Mouse (Mus musculus) heart, adult 2 months (tissue): ENCODE measurements around the gene Srsf10. TPM values are rescaled to one million over a fixed set of nuclear protein-coding genes. Genes with fewer than 3 reads are reported as not detected.

ENCODE experiments used
- DNase-seq, 2 experiments: peaks; one replicate each; pipeline ENCODE4 v3.0.0; 2021
- H3K27ac ChIP-seq: fragments of 200-600 bp; 2 replicates; pipeline ENCODE4 v1.8.1; 2022
- H3K27me3 ChIP-seq: fragments of 200-500 bp; 2 replicates; pipeline ENCODE4 v1.6.1; 2012; ENCODE audit warnings: mild to moderate bottlenecking, low read length, inconsistent platforms, mixed read lengths; ENCODE audit not compliant: control insufficient read depth, insufficient read depth
- H3K36me3 ChIP-seq: fragments of 200-500 bp; 2 replicates; pipeline ENCODE4 v1.6.1; 2012; ENCODE audit warnings: low read length, inconsistent platforms; ENCODE audit not compliant: control insufficient read depth, insufficient read depth
- H3K4me1 ChIP-seq: fragments of 200-500 bp; 2 replicates; pipeline ENCODE4 v1.6.1; 2011; ENCODE audit warnings: low read length; ENCODE audit not compliant: control insufficient read depth, insufficient read depth
- H3K4me3 ChIP-seq: fragments of 200-600 bp; 2 replicates; pipeline ENCODE4 v1.8.1; 2022
- H3K79me2 ChIP-seq: fragments of 200-500 bp; replicated peaks from 2 replicates; pipeline ENCODE4 v1.6.1; 2012; ENCODE audit warnings: mild to moderate bottlenecking, inconsistent platforms, low read length, moderate library complexity, mixed read lengths; ENCODE audit not compliant: control insufficient read depth, insufficient read depth
- H3K9ac ChIP-seq: fragments of 200-500 bp; 2 replicates; pipeline ENCODE4 v1.6.1; 2012; ENCODE audit warnings: low read depth, mild to moderate bottlenecking, control low read depth, inconsistent platforms, low read length, mixed read lengths
- CTCF ChIP-seq: fragments of 200-600 bp; IDR thresholded peaks from 2 replicates; pipeline ENCODE4 v1.8.1; 2022; ENCODE audit warnings: antibody characterized with exemption, mild to moderate bottlenecking, moderate library complexity
- EP300 ChIP-seq: fragments of 200-500 bp; IDR thresholded peaks from 2 replicates; pipeline ENCODE4 v1.6.1; 2011; ENCODE audit warnings: low read depth, low read length, control low read depth; ENCODE audit not compliant: insufficient read depth
- POLR2A ChIP-seq: fragments of 200-500 bp; IDR thresholded peaks from 2 replicates; pipeline ENCODE4 v1.6.1; 2011; ENCODE audit warnings: mild to moderate bottlenecking, low read depth, low read length, control low read depth; ENCODE audit not compliant: insufficient read depth
- WGBS: fragments of 180-500 bp; shearing (Covaris S2); methylation state at CpG from one replicate; pipeline ENCODE4 v1.1.7; 2018; 5-methylcytosine and 5-hydroxymethylcytosine counted together
- intact Hi-C: fragments of 180-260 bp; cut with DNase I; formaldehyde crosslinking; loops from one replicate; pipeline ENCODE4 v1.15.1; 2025
- polyA plus RNA-seq: library from polyadenylated mRNA; depleted of rRNA; stranded (reverse); fragments of >200 nt; gene quantifications from 2 replicates; pipeline ENCODE4 v1.2.3, GENCODE M21; 2012
- total RNA-seq, 2 experiments: library from RNA; stranded (reverse); gene quantifications; 2 replicates each; pipeline ENCODE4 v1.2.3; 2021

Srsf10 gene
- total and polyA plus RNA-seq, 3 experiments: 28.8 to 49.1 (median 45.3) TPM

- H3K36me3 ChIP-seq: no peaks in the 10 kb centered on the region
- H3K4me3 ChIP-seq: no peak overlapping the region
- H3K4me1 ChIP-seq: no peaks in the 10 kb centered on the region; the same call in 1 of the 2 replicates
- peak; percentile 94 for TF ChIP-seq EP300
- TF ChIP-seq CTCF: peak; percentile 96
- TF ChIP-seq POLR2A: no peak
- no peaks in the 10 kb centered on the region for H3K79me2 ChIP-seq
- no peaks in the 10 kb centered on the region for H3K27me3 ChIP-seq
- intact Hi-C loops: loop anchor here (1.0 to 10.0 kb wide), 5 partner anchors 30 to 265 kb away; partner anchors contain the start of genes Fuca1 and Rpl11
- peak; percentile 78 to 85 for DNase-seq
- 4% methylated on average over 4 of the region's 4 CpGs for WGBS
- no peak overlapping the region for H3K9ac ChIP-seq
- H3K27ac ChIP-seq: no peak overlapping the region
Measured at GRCm38 (mm10) chr4:135889884-135890283, 34.3 kb downstream of the Srsf10 start.

GRCm38 (mm10) chr4:135891539-135891938 lies 36.0 kb downstream of the Srsf10 start:
- Histone ChIP-seq H3K4me3 (no peak overlapping the region), H3K4me1 (no peaks in the 10 kb centered on the region), H3K27me3 (no peaks in the 10 kb centered on the region), H3K36me3 (no peaks in the 10 kb centered on the region), H3K27ac (no peak overlapping the region), H3K9ac (no peak overlapping the region), H3K79me2 (no peaks in the 10 kb centered on the region)
- TF ChIP-seq EP300 (no peak), CTCF (no peak), POLR2A (no peak)
- intact Hi-C loops: loop anchor here (2.0 to 10.0 kb wide), 3 partner anchors 39 to 263 kb away; partner anchors contain the start of gene Rpl11
- WGBS: 92% methylated on average over 2 of the region's 2 CpGs
- DNase-seq: no peak

- Histone ChIP-seq H3K79me2 (no peaks in the 10 kb centered on the region), H3K9ac (no peak overlapping the region), H3K27ac (no peak overlapping the region), H3K27me3 (no peaks in the 10 kb centered on the region), H3K4me1 (no peaks in the 10 kb centered on the region), H3K36me3 (no peaks in the 10 kb centered on the region), H3K4me3 (no peak overlapping the region)
- intact Hi-C loops: loop anchor here (5.0 to 10.0 kb wide), 2 partner anchors 159 to 262 kb away; partner anchors contain the start of gene Rpl11
- TF ChIP-seq CTCF (peak; percentile 29), POLR2A (no peak)
- DNase-seq: no peak
- WGBS: 51% methylated on average over 4 of the region's 4 CpGs
Measured at GRCm38 (mm10) chr4:135892884-135893283, 37.3 kb downstream of the Srsf10 start.

GRCm38 (mm10) chr4:135895071-135895571 lies 39.6 kb downstream of the Srsf10 start, which contains the start of gene Cnr2:
Gene Cnr2 (plus strand): TSS chr4:135895394.
- WGBS: 48% methylated on average over 8 of the region's 8 CpGs
- Histone ChIP-seq H3K79me2 (no peaks in the 10 kb centered on the region), H3K4me1 (peaks cover 4% of the 10 kb centered on the region), H3K27ac (no peak within 1 kb of the TSS), H3K4me3 (no peak within 1 kb of the TSS), H3K9ac (no peak within 1 kb of the TSS), H3K36me3 (no peaks in the 10 kb centered on the region), H3K27me3 (no peaks in the 10 kb centered on the region)
- DNase-seq: peak in 1 of 2 experiments; percentile 50
- TF ChIP-seq EP300 (no peak), CTCF (no peak), POLR2A (no peak)
- intact Hi-C loops: loop anchor here (10.0 kb wide), 1 partner anchor 260 kb away; no protein-coding TSS in a partner anchor

GRCm38 (mm10) chr4:135896157-135896556 lies 40.6 kb downstream of the Srsf10 start:
- no peak overlapping the region for H3K4me3 ChIP-seq
- no peak overlapping the region for H3K9ac ChIP-seq
- peaks cover 4% of the 10 kb centered on the region for H3K4me1 ChIP-seq
- H3K79me2 ChIP-seq: no peaks in the 10 kb centered on the region
- intact Hi-C loops: loop anchor here (10.0 kb wide), 1 partner anchor 259 kb away; no protein-coding TSS in a partner anchor
- 73% methylated on average over 6 of the region's 6 CpGs for WGBS
- H3K27ac ChIP-seq: no peak overlapping the region
- no peaks in the 10 kb centered on the region for H3K36me3 ChIP-seq
- no peak for TF ChIP-seq CTCF
- no peak for TF ChIP-seq EP300
- no peak for TF ChIP-seq POLR2A
- DNase-seq: no peak
- no peaks in the 10 kb centered on the region for H3K27me3 ChIP-seq

- Histone ChIP-seq H3K9ac (0 out of 2 replicates have a peak overlapping the region, but pooled peaks have one; percentile 5), H3K27me3 (no peaks in the 10 kb centered on the region), H3K27ac (peak overlapping the region; percentile 36; the same call in 1 of the 2 replicates), H3K4me1 (peaks cover 4% of the 10 kb centered on the region), H3K4me3 (no peak overlapping the region), H3K79me2 (no peaks in the 10 kb centered on the region), H3K36me3 (no peaks in the 10 kb centered on the region)
- intact Hi-C loops: loop anchor here (10.0 kb wide), 1 partner anchor 256 kb away; no protein-coding TSS in a partner anchor
- DNase-seq: peak in 1 of 2 experiments; percentile 71
- WGBS: 22% methylated on average over 9 of the region's 9 CpGs
- TF ChIP-seq CTCF (no peak), POLR2A (0 out of 2 replicates have a peak, but pooled peaks have one; percentile 40), EP300 (peak; percentile 37; the same call in 1 of the 2 replicates)
Measured at GRCm38 (mm10) chr4:135898380-135899049, 43.0 kb downstream of the Srsf10 start.
